Mouse (Mus musculus) testis, adult 2 months (tissue): ENCODE results near the gene Sh3rf1.

Source experiments
- CTCF ChIP-seq: fragments of 200-500 bp; IDR thresholded peaks from 2 replicates; pipeline ENCODE4 v1.5.1; 2012; ENCODE audit warnings: low read depth, mild to moderate bottlenecking, inconsistent platforms, low read length, moderate library complexity; ENCODE audit not compliant: control insufficient read depth, insufficient read depth, insufficient replicate concordance
- POLR2A ChIP-seq: fragments of 200-500 bp; IDR thresholded peaks from 2 replicates; pipeline ENCODE4 v1.6.1; 2012; ENCODE audit warnings: low read depth, mild to moderate bottlenecking, inconsistent platforms, low read length, moderate library complexity; ENCODE audit not compliant: control insufficient read depth

DNA sequence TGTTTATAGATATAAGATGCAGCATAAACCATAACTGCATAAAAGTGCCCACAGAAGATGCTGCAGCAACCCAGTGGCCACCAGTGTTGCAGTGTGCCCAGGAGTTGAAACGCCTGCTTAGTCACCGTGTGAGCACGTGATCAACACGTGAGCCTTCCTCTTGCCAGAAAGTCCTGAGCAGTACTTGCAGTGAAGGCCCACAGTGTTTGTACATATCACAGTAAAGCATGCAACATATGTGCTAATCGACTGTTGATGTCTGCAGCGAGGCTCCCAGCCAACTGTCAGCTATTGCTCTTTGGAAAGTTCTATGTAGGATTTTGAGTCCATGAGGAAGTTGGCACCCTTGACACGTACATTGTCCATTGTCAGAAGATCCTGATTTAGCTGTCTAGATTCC lies 174.1 kb downstream of the Sh3rf1 start:
- no peak for TF ChIP-seq CTCF
- TF ChIP-seq POLR2A, result no peak
